ENCODE assay signal across 8 mouse cellular contexts in genomic region chr11:75455041-75455736, GRCm38 (mm10). TPM values are rescaled to one million over a fixed set of nuclear protein-coding genes. Genes with fewer than 3 reads are reported as not detected.
A peak's percentile ranks its signal among the peaks of the same experiment; 100 is the strongest.
DNase-seq lines count a peak whose midpoint lies in the region; ATAC-seq and TF ChIP-seq lines count a peak whose summit lies in the region.

No protein-coding gene starts in this region.

- TF ChIP-seq CTCF in layer of hippocampus, adult 2 months (conservative IDR thresholded peaks at IDR 0.05) = no peak
- TF ChIP-seq CTCF in intestine, postnatal 0 days (IDR thresholded peaks at IDR 0.05; ENCODE audit: low read depth) = no peak

- WGBS in embryonic facial prominence, embryonic 15.5 days = 68% methylated on average over 10 of the region's 10 CpGs
- 59% methylated on average over 10 of the region's 10 CpGs for WGBS in intestine, postnatal 0 days
- 83% methylated on average over 10 of the region's 10 CpGs for WGBS in midbrain, embryonic 13.5 days

- H3K4me3 ChIP-seq in layer of hippocampus, adult 2 months = peak overlapping the region; percentile 67
- peak overlapping the region; percentile 65 for H3K4me3 ChIP-seq in embryonic facial prominence, embryonic 15.5 days (replicated peaks)
- peak overlapping the region; percentile 71; the same call in 1 of the 2 replicates for H3K4me3 ChIP-seq in intestine, postnatal 0 days (ENCODE audit: low read depth, low read length)
- peak overlapping the region; percentile 63 for H3K4me3 ChIP-seq in midbrain, embryonic 13.5 days (replicated peaks)

- H3K4me2 ChIP-seq in embryonic facial prominence, embryonic 15.5 days (replicated peaks) = peak overlapping the region; percentile 99
- peak overlapping the region; percentile 98 for H3K4me2 ChIP-seq in intestine, postnatal 0 days (replicated peaks; ENCODE audit: low read depth)
- H3K4me2 ChIP-seq in midbrain, embryonic 13.5 days (replicated peaks) = peak overlapping the region; percentile 98

- H3K27ac ChIP-seq in layer of hippocampus, adult 2 months = peak overlapping the region; percentile 93
- peak overlapping the region; percentile 78 for H3K27ac ChIP-seq in embryonic facial prominence, embryonic 15.5 days (replicated peaks)
- H3K27ac ChIP-seq in intestine, postnatal 0 days (ENCODE audit: low read depth, low read length) = peak overlapping the region; percentile 46
- peak overlapping the region; percentile 5; the same call in 1 of the 2 replicates for H3K27ac ChIP-seq in midbrain, embryonic 13.5 days

- no peak for ATAC-seq in embryonic facial prominence, embryonic 15.5 days (ENCODE audit: insufficient number of reproducible peaks, low FRiP score, low TSS enrichment, low read depth)
- ATAC-seq in intestine, postnatal 0 days = no peak
- no peak for ATAC-seq in midbrain, embryonic 13.5 days
- no peak for ATAC-seq in frontal cortex, adult (ENCODE audit: low TSS enrichment)

- H3K9me3 ChIP-seq in embryonic facial prominence, embryonic 15.5 days (replicated peaks) = no peaks in the 10 kb centered on the region
- H3K9me3 ChIP-seq in intestine, postnatal 0 days (ENCODE audit: control insufficient read depth) = no peaks in the 10 kb centered on the region
- no peaks in the 10 kb centered on the region for H3K9me3 ChIP-seq in midbrain, embryonic 13.5 days

- DNase-seq in layer of hippocampus, adult 2 months (ENCODE audit: low spot score in 2 of 2) = no peak
- no peak for DNase-seq in layer of hippocampus, adult 18-20 months (ENCODE audit: low spot score in 2 of 2)
- no peak for DNase-seq in cerebellum, adult 9-11 months
- DNase-seq in ovary, postnatal 36 days (ENCODE audit: low spot score) = no peak

- H3K36me3 ChIP-seq in embryonic facial prominence, embryonic 15.5 days = 0 out of 2 replicates have a peak, but pooled peaks cover 2% of the 10 kb centered on the region
- peaks cover 21% of the 10 kb centered on the region for H3K36me3 ChIP-seq in intestine, postnatal 0 days (ENCODE audit: control insufficient read depth, insufficient read depth)
- peaks cover 16% of the 10 kb centered on the region; the same call in 1 of the 2 replicates for H3K36me3 ChIP-seq in midbrain, embryonic 13.5 days

- H3K27me3 ChIP-seq in embryonic facial prominence, embryonic 15.5 days = no peaks in the 10 kb centered on the region
- no peaks in the 10 kb centered on the region for H3K27me3 ChIP-seq in intestine, postnatal 0 days (replicated peaks; ENCODE audit: control insufficient read depth, insufficient read depth, low read length)
- H3K27me3 ChIP-seq in midbrain, embryonic 13.5 days = no peaks in the 10 kb centered on the region

- H3K4me1 ChIP-seq in embryonic facial prominence, embryonic 15.5 days = peaks cover 39% of the 10 kb centered on the region
- H3K4me1 ChIP-seq in intestine, postnatal 0 days (replicated peaks; ENCODE audit: control insufficient read depth, insufficient read depth, low read length) = no peaks in the 10 kb centered on the region
- H3K4me1 ChIP-seq in midbrain, embryonic 13.5 days (replicated peaks) = peaks cover 37% of the 10 kb centered on the region

- 0 out of 2 replicates have a peak overlapping the region, but pooled peaks have one; percentile 15 for H3K9ac ChIP-seq in embryonic facial prominence, embryonic 15.5 days
- H3K9ac ChIP-seq in intestine, postnatal 0 days (ENCODE audit: low read depth, low read length) = peak overlapping the region; percentile 74; the same call in 1 of the 2 replicates
- H3K9ac ChIP-seq in midbrain, embryonic 13.5 days (replicated peaks) = peak overlapping the region; percentile 73

RNA-seq across cellular contexts. Expression of gene Wdr81, which starts 0.7 kb away (rescaled TPM):
- 10 to 100 TPM; 23.4 to 23.7 TPM for total RNA-seq in layer of hippocampus, adult 2 months (2021)
- total RNA-seq in layer of hippocampus, adult 18-20 months (2021) = 10 to 100 TPM; 21.6 to 23.3 TPM
- polyA plus RNA-seq in embryonic facial prominence, embryonic 15.5 days (2015; fragmentation: Nextera tagmentation; extraction: Ambion mirVana) = 6.3 and 7.4 TPM in 2 replicates
- 8.8 and 9.9 TPM in 2 replicates for polyA plus RNA-seq in intestine, postnatal 0 days (2015; fragmentation: Nextera tagmentation; extraction: Ambion mirVana)
- polyA plus RNA-seq in midbrain, embryonic 13.5 days (2015; fragmentation: Nextera tagmentation; extraction: Ambion mirVana) = 6.8 and 8.1 TPM in 2 replicates

RNA-seq across cellular contexts. Expression of gene Tlcd2, which starts 6.3 kb away (rescaled TPM):
- under 1 TPM in 1 of 2 experiments, not detected in 1; 0.56 TPM for total RNA-seq in layer of hippocampus, adult 2 months (2021)
- total RNA-seq in layer of hippocampus, adult 18-20 months (2021) = under 1 TPM in 1 of 2 experiments, not detected in 1; 0.89 TPM
- 35.1 and 38.0 TPM in 2 replicates for polyA plus RNA-seq in embryonic facial prominence, embryonic 15.5 days (2015; fragmentation: Nextera tagmentation; extraction: Ambion mirVana)
- polyA plus RNA-seq in intestine, postnatal 0 days (2015; fragmentation: Nextera tagmentation; extraction: Ambion mirVana) = 52.7 and 53.9 TPM in 2 replicates
- 2.0 and 2.5 TPM in 2 replicates for polyA plus RNA-seq in midbrain, embryonic 13.5 days (2015; fragmentation: Nextera tagmentation; extraction: Ambion mirVana)

RNA-seq across cellular contexts. Expression of gene Serpinf2, which starts 15.8 kb away (rescaled TPM):
- under 1 TPM; 0.38 to 0.52 TPM for total RNA-seq in layer of hippocampus, adult 2 months (2021)
- total RNA-seq in layer of hippocampus, adult 18-20 months (2021) = under 1 TPM; 0.53 to 0.59 TPM
- polyA plus RNA-seq in embryonic facial prominence, embryonic 15.5 days (2015; fragmentation: Nextera tagmentation; extraction: Ambion mirVana) = 0.09 TPM in 1 of 2 replicates, not detected in the other
- 2.7 and 4.0 TPM in 2 replicates for polyA plus RNA-seq in intestine, postnatal 0 days (2015; fragmentation: Nextera tagmentation; extraction: Ambion mirVana)
- polyA plus RNA-seq in midbrain, embryonic 13.5 days (2015; fragmentation: Nextera tagmentation; extraction: Ambion mirVana) = 0.07 TPM in 1 of 2 replicates, not detected in the other

RNA-seq across cellular contexts. Expression of gene Prpf8, which starts 31.4 kb away (rescaled TPM):
- total RNA-seq in layer of hippocampus, adult 2 months (2021) = 100 to 1,000 TPM; 131 to 139 TPM
- total RNA-seq in layer of hippocampus, adult 18-20 months (2021) = 100 to 1,000 TPM; 132 to 133 TPM
- 51.7 and 52.5 TPM in 2 replicates for polyA plus RNA-seq in embryonic facial prominence, embryonic 15.5 days (2015; fragmentation: Nextera tagmentation; extraction: Ambion mirVana)
- polyA plus RNA-seq in intestine, postnatal 0 days (2015; fragmentation: Nextera tagmentation; extraction: Ambion mirVana) = 15.4 and 15.5 TPM in 2 replicates
- 58.2 and 61.8 TPM in 2 replicates for polyA plus RNA-seq in midbrain, embryonic 13.5 days (2015; fragmentation: Nextera tagmentation; extraction: Ambion mirVana)

RNA-seq across cellular contexts. Expression of gene Serpinf1, which starts 32.7 kb away (rescaled TPM):
- total RNA-seq in layer of hippocampus, adult 2 months (2021) = 10 to 100 TPM; 14.0 to 15.6 TPM
- 10 to 100 TPM; 10.6 to 15.4 TPM for total RNA-seq in layer of hippocampus, adult 18-20 months (2021)
- polyA plus RNA-seq in embryonic facial prominence, embryonic 15.5 days (2015; fragmentation: Nextera tagmentation; extraction: Ambion mirVana) = 393 and 406 TPM in 2 replicates
- 20.7 and 21.4 TPM in 2 replicates for polyA plus RNA-seq in intestine, postnatal 0 days (2015; fragmentation: Nextera tagmentation; extraction: Ambion mirVana)
- 27.5 and 31.5 TPM in 2 replicates for polyA plus RNA-seq in midbrain, embryonic 13.5 days (2015; fragmentation: Nextera tagmentation; extraction: Ambion mirVana)

Comparison
In these comparisons a context has a peak if more than half of its experiments do, and no peak if none do; other contexts are left out.
1. H3K27ac ChIP-seq: peak in every context shown above with its lines; median percentile 93 in layer of hippocampus, adult 2 months; 78 in embryonic facial prominence, embryonic 15.5 days; 46 in intestine, postnatal 0 days; 5 in midbrain, embryonic 13.5 days.
2. H3K9ac ChIP-seq: peak in every context shown above with its lines; median percentile 74 in intestine, postnatal 0 days; 73 in midbrain, embryonic 13.5 days; 15 in embryonic facial prominence, embryonic 15.5 days.
3. RNA of gene Tlcd2, which starts 6.3 kb away (polyA plus RNA-seq): 52.7 to 53.9 TPM in intestine, postnatal 0 days and 35.1 to 38.0 TPM in embryonic facial prominence, embryonic 15.5 days; 2.0 to 2.5 TPM in midbrain, embryonic 13.5 days; every median in the first group is over 10 times any median in the second.
4. Peak in every context shown above with its lines, with median percentiles within 50 percentile points of each other: H3K4me3 ChIP-seq and H3K4me2 ChIP-seq.